ENCODE assay signal across 21 mouse cellular contexts in the genomic region with DNA sequence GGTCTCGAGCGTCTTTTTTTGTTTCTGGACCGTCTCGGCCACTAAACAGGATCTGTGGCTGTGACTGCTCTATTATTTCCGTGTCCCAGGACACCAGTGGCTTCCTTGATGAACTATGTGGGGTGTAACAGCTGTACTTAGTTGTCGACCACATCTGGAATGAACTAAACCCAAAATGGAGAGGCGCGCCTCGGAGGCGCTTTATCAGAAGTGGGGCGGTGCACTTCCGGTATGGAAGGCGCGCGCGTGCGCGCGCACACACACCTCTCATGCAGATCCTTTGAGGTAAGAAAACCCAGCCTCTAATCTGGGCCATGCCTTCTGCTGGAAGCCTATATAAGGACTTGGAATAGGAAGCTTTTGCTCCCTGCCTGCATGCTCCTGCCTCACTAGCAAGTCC.
"Had no signal": no experiment of that assay in that cellular context is flagged by ENCODE, and none has a peak within 500 bp of the region (broad histone marks: within the 10 kb centered on the region; RNA-seq: fewer than 3 reads in every experiment).

No protein-coding gene starts in this region.

- H3K27me3 ChIP-seq: limb, embryonic 15.5 days; liver, embryonic 15.5 days; lung, embryonic 15.5 days; midbrain, embryonic 13.5 days; neural tube, embryonic 13.5 days had no signal

- H3K27ac ChIP-seq: kidney, embryonic 15.5 days; limb, embryonic 12.5 days; limb, embryonic 15.5 days; liver, embryonic 12.5 days; liver, embryonic 15.5 days; lung, embryonic 15.5 days; midbrain, embryonic 10.5 days; midbrain, embryonic 13.5 days; neural tube, embryonic 13.5 days had no signal

- H3K36me3 ChIP-seq: kidney, embryonic 15.5 days; limb, embryonic 12.5 days; limb, embryonic 15.5 days; liver, embryonic 12.5 days; liver, embryonic 15.5 days; lung, embryonic 15.5 days; midbrain, embryonic 10.5 days; midbrain, embryonic 13.5 days; neural tube, embryonic 13.5 days had no signal

- H3K4me3 ChIP-seq: kidney, embryonic 15.5 days; limb, embryonic 12.5 days; limb, embryonic 15.5 days; liver, embryonic 12.5 days; liver, embryonic 15.5 days; lung, embryonic 15.5 days; megakaryocyte, embryonic 14.5 days; midbrain, embryonic 10.5 days; midbrain, embryonic 13.5 days; myocyte; neural tube, embryonic 13.5 days had no signal

- H3K9me3 ChIP-seq: kidney, embryonic 15.5 days; limb, embryonic 12.5 days; limb, embryonic 15.5 days; liver, embryonic 12.5 days; liver, embryonic 15.5 days; lung, embryonic 15.5 days; megakaryocyte, embryonic 14.5 days; midbrain, embryonic 10.5 days; midbrain, embryonic 13.5 days; neural tube, embryonic 13.5 days had no signal

- DNase-seq: kidney, postnatal 10 days; kidney, postnatal 4 days; left cerebral cortex, postnatal 4 days; lung, adult 18-20 months; lung, postnatal 10 days; lung, postnatal 36 days; retina, postnatal 1 day; right cerebral cortex, postnatal 25 days; thymus, postnatal 25 days had no signal

- H3K4me1 ChIP-seq: lung, embryonic 15.5 days had no signal

- ATAC-seq: liver, embryonic 12.5 days; midbrain, embryonic 13.5 days; midbrain, embryonic 16.5 days had no signal
